Mouse (Mus musculus): ENCODE measurements around the gene Zfyve28.

GRCm38 (mm10) chr5:34225516-34225915 is 62.7 kb downstream of the Zfyve28 start:
- no peak for TF ChIP-seq POLR2A (IDR thresholded peaks at IDR 0.05; ENCODE audit: extremely low read depth, insufficient read depth, low read length)
- no peak for TF ChIP-seq CTCF (IDR thresholded peaks at IDR 0.05; ENCODE audit: low read depth, low read length)
